Mouse (Mus musculus) central nervous system, embryonic 14 days (tissue): ENCODE measurements around the gene Wbp1l. TPM values are rescaled to one million over a fixed set of nuclear protein-coding genes. Genes with fewer than 3 reads are reported as not detected.

ENCODE experiments used
- polyA plus RNA-seq: library from polyadenylated mRNA; depleted of rRNA; stranded (reverse); fragments of >200 nt; gene quantifications from 2 replicates; pipeline ENCODE4 v1.2.3, GENCODE M21; 2012; rRNA removed

Gene Wbp1l
- 34.8 and 40.2 TPM in 2 replicates for polyA plus RNA-seq

DNA sequence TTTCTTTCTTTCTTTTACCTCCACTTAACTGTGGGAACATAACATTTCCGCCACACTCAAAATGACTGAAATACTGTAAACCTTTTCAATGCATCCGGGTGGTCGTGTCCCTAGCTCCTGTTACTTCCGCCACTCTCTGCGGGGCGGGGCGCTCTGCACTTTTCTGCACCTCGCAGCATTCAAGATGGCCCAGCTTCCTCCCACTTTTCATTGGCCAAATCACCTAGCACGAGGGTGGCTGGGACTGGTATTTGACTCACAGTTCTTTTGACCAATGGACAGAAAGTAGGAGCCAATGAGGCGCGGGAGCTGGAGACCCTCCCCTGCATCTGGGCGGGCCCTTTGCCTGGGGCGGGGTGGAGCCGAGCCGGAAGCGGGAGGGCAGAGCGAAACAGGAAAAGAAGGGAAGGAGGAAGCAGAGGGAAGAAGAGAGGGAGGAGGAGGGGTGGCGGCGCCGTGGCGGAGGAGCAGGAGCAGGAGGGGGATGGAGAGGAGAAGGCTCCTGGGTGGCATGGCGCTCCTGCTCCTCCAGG lies at the start of gene Wbp1l:
TSS of gene Wbp1l (plus strand) at position 365 of the 533 bp plus-strand sequence.

GRCm38 (mm10) chr19:46572951-46573937 lies 25.6 kb upstream of the Wbp1l start, which contains the start of the genes Arl3 and Sfxn2:
Gene Arl3 (minus strand): TSS chr19:46573198.
Gene Sfxn2 (plus strand): TSS chr19:46573365.

GRCm38 (mm10) chr19:46672766-46673418 lies 74.0 kb downstream of the Wbp1l start, which contains the start of gene Cyp17a1:
Gene Cyp17a1 (minus strand): TSS chr19:46673172.

GRCm38 (mm10) chr19:46689460-46690372 lies 90.8 kb downstream of the Wbp1l start, which contains the start of gene Borcs7:
Gene Borcs7 (plus strand): TSS chr19:46689906.

Other genes starting within 250 kb of the Wbp1l start
- gene 2310034G01Rik, start 248.8 kb upstream of the Wbp1l start, polyA plus RNA-seq, result 1.9 TPM in 2 replicates
- 193 and 203 TPM in 2 replicates for gene Actr1a, start 203.3 kb upstream of the Wbp1l start, polyA plus RNA-seq
- 22.4 and 23.7 TPM in 2 replicates for gene Sufu, start 202.2 kb upstream of the Wbp1l start, polyA plus RNA-seq
- gene Trim8, start 97.4 kb upstream of the Wbp1l start, polyA plus RNA-seq, result 39.9 and 42.4 TPM in 2 replicates
- 172 and 181 TPM in 2 replicates for gene Arl3, start 25.9 kb upstream of the Wbp1l start, polyA plus RNA-seq
- gene Sfxn2, start 25.7 kb upstream of the Wbp1l start, polyA plus RNA-seq, result 12.6 and 16.3 TPM in 2 replicates
- gene Cyp17a1, start 74.1 kb downstream of the Wbp1l start, polyA plus RNA-seq, result 0.04 TPM in 1 of 2 replicates, not detected in the other
- gene Borcs7, start 90.8 kb downstream of the Wbp1l start, polyA plus RNA-seq, result 10.1 and 11.9 TPM in 2 replicates
- 13.6 and 16.6 TPM in 2 replicates for gene As3mt, start 108.4 kb downstream of the Wbp1l start, polyA plus RNA-seq
- gene Cnnm2, start 162.5 kb downstream of the Wbp1l start, polyA plus RNA-seq, result 7.6 and 10.4 TPM in 2 replicates